Mouse (Mus musculus) urinary bladder, postnatal 0 days (tissue): ENCODE results near the gene Gm8720. TPM values are rescaled to one million over a fixed set of nuclear protein-coding genes. Genes with fewer than 3 reads are reported as not detected.

Experiments
- polyA plus RNA-seq: library from polyadenylated mRNA; unstranded; fragments of >200 nt; fragmentation: Nextera tagmentation; extraction: Ambion mirVana; gene quantifications from 2 replicates; pipeline ENCODE4 v1.2.1, GENCODE M21; 2015

Gene Gm8720
- not detected in 2 replicates for polyA plus RNA-seq

GRCm38 (mm10) chr7:23067356-23067755 is at the start of gene Gm8720:
Gene Gm8720 (minus strand): TSS chr7:23067456.

GRCm38 (mm10) chr7:23055240-23055639 is 12.0 kb downstream of the Gm8720 start, which contains the start of gene Vmn1r163:
Gene Vmn1r163 (plus strand): TSS chr7:23055540.

GRCm38 (mm10) chr7:23019823-23020222 is 47.4 kb downstream of the Gm8720 start, which contains the start of gene Gm4216:
Gene Gm4216 (minus strand): TSS chr7:23019923.

Other genes with a start within 250 kb of the Gm8720 start
- gene Vmn1r159, start 223.9 kb downstream of the Gm8720 start, polyA plus RNA-seq, result not detected in 2 replicates
- not detected in 2 replicates for gene Vmn1r160, start 196.2 kb downstream of the Gm8720 start, polyA plus RNA-seq
- not detected in 2 replicates for gene Gm4214, start 82.8 kb downstream of the Gm8720 start, polyA plus RNA-seq
- not detected in 2 replicates for gene Gm4216, start 47.5 kb downstream of the Gm8720 start, polyA plus RNA-seq
- gene Vmn1r163, start 11.9 kb downstream of the Gm8720 start, polyA plus RNA-seq, result not detected in 2 replicates
- not detected in 2 replicates for gene Gm10662, start 77.0 kb upstream of the Gm8720 start, polyA plus RNA-seq
- gene Vmn1r165, start 149.9 kb upstream of the Gm8720 start, polyA plus RNA-seq, result not detected in 2 replicates
- gene Vmn1r166, start 184.2 kb upstream of the Gm8720 start, polyA plus RNA-seq, result not detected in 2 replicates
- not detected in 2 replicates for gene Gm6902, start 211.4 kb upstream of the Gm8720 start, polyA plus RNA-seq
- gene Nlrp4e, start 233.7 kb upstream of the Gm8720 start, polyA plus RNA-seq, result not detected in 2 replicates